Mouse (Mus musculus): ENCODE data around the gene Sfxn2. TPM values are rescaled to one million over a fixed set of nuclear protein-coding genes. Genes with fewer than 3 reads are reported as not detected.
A peak's percentile ranks its signal among the peaks of the same experiment; 100 is the strongest.

Sfxn2 gene
- total RNA-seq, 4 experiments from 2014 or later, result 7.3 to 9.2 (median 7.5) TPM

DNA sequence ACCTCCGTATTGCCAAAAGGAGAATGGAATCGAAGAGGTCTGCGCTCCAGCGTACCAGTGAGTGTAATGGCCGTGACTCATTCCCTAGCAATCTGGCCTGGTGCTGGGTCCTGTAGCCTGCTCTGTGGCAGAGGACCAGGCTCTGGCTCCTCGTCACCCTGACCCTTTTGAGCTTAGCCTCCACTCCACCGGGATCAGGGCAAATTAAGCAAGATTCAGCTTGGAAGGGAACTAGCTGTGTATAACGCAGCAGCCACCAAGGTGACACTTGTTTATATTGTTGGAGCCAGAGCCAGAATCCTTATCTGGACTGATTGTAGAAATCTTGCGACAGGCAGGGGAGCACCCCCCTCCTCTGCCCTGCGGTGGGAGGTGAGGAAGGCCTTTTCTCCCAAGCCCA, 55.2 kb downstream of the Sfxn2 start:
- no peak for DNase-seq (ENCODE audit: low spot score in 2 of 2)

- DNase-seq (ENCODE audit: low spot score in 2 of 2), result no peak
These were observed 56.6 kb downstream of the Sfxn2 start for GRCm38 (mm10) chr19:46629807-46630206.

GRCm38 (mm10) chr19:46631637-46632036, 58.5 kb downstream of the Sfxn2 start:
- no peak for DNase-seq (ENCODE audit: low spot score in 2 of 2)

GRCm38 (mm10) chr19:46635766-46636165, 62.6 kb downstream of the Sfxn2 start:
- no peak for DNase-seq (ENCODE audit: low spot score in 2 of 2)

DNA sequence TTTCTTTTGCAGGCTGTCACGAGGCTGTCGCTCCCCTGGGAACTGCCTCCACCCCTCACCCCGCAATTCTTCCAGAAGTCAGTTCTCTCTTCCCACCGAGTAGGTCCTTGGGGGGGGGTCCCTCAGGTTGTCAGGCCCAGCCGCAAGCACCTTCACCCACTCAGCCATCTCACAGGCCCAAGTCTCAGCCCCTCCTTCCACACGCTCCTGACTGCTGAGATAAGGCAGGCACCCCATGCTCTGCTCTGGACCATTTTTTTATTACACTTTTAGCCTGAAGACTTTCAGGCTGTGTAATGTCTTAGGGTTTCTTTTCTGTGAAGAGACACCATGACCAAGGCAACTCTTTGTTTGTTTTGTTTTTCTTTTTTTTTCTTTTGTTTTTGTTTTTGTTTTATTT, 64.4 kb downstream of the Sfxn2 start:
- DNase-seq (ENCODE audit: low spot score in 2 of 2), result no peak

DNA sequence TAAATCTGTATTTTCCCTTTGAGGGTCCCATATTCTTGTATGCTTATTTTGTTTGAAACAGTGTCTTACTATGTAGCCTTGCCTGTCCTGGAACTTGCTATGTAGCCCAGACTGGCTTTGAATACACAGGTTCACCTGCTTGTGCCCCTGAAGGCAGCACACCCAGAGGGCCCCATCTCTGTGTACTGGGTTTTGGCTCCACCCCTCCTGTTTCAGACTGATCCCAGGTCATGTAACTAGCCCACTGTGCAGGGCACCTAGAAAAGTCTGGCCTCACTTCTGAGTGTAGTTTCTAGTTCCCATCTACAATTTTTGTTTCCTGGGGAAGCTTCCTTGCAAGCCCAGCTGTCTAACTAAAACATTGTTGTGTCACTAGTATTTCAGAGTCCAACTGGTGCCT, 65.9 kb downstream of the Sfxn2 start:
- DNase-seq (ENCODE audit: low spot score in 2 of 2), result no peak

- DNase-seq (ENCODE audit: low spot score in 2 of 2), result no peak
These were observed 66.3 kb downstream of the Sfxn2 start for GRCm38 (mm10) chr19:46639496-46639895.

DNA sequence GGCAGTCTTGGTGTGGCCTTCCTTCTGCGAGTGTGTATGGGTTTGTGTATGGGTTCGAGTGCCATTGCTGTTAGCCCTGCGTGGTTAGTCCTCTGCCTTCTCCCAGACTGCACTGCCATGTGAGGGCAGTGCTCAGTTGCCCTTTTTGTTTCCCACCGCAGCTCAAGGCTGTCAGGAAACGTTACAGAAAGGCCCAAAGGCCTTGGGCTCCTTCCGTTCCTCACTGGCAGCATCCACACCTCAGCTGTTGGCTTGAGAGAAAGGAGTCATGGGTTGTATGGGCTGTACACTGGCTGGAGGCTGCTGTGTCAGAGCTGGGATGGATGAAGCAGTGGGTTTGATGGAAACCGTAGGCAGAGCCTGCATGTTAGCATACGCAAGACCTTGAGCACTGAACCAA, 67.6 kb downstream of the Sfxn2 start:
- DNase-seq (ENCODE audit: low spot score in 2 of 2), result no peak

GRCm38 (mm10) chr19:46641420-46642085, 68.4 kb downstream of the Sfxn2 start:
- peak in 1 of 2 experiments; percentile 31 for DNase-seq (ENCODE audit: low spot score in 2 of 2)

GRCm38 (mm10) chr19:46642136-46642753, 69.1 kb downstream of the Sfxn2 start:
- DNase-seq (ENCODE audit: low spot score in 2 of 2), result no peak

DNA sequence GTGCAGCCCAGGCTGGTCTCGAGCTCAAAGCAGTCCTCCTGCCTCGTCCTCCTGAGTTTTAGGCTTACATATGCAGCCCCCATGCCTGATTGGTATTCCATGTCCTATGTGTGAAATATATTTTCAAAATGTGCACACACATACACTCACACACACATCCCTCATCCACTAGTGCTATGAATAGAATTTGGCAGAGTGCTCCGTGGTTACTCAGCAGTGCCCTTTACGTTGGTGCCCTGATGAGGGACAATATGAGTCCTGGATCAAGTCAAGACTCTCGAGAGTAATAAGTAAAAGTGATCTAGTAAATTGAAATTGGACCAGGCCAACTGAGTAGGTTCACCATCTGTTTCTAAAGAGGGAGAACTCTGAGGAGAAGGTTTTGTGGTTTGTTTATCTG, 70.1 kb downstream of the Sfxn2 start:
- no peak for DNase-seq (ENCODE audit: low spot score in 2 of 2)

DNA sequence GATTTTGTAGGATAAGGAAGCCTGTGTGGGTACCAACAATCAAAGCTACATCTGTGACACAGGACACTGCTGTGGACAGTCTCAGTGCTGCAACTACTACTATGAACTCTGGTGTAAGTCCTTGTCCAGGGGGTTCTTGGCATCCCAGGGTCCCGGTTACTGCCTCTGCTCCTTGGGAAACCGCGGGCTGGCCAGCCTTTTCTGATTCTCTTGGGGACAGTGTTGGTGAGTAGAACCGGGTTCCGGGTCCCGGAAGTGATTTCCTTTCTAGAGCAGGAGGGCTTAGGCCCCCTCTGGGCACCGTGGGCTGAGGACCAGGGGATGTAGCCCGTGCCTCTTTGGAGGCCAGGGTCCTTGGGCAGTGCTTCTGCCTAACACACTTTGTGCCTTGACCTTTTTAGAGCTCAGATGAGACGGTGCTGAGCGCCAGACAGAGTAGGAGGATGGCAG, 71.2 kb downstream of the Sfxn2 start:
- no peak for DNase-seq (ENCODE audit: low spot score in 2 of 2)

DNA sequence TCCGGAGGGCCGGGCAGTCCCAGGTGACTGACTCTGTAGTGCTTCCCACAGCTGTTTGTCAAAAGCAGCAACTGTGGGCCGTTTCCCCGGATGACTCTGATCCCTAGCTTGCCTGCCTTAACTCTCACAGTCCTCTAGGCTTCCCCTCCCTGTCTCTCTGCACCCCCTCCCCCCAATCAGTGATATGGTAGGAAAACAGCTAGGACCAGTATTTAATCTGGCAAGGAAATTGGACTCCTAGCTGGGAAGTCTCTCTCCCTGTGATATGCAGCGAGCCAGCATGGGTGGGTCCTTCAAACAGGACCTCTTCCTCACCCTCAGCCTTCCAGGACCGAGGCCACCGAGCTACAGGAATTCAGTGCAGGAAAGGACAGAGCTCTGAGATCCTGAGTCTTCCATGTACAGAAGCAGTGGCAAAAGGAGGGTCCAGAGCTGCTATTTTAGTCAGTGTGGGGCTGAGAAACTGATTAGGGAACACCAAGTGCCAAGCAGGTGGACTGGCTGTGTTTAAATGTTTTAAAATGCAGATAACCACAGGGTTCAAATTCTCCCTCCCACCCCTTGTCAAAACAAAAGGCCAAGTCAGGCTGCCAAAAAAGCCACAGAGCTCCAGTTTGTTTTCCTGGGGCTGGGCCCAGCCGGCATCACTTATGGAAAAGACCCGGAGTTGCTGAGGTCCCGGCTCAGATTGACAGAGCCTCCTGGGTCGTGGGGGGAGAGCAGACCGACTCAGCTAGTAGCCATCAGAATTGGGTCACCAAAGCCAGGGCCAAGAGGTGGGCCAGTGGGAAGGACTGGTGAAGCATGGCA, 71.8 kb downstream of the Sfxn2 start:
- no peak for DNase-seq (ENCODE audit: low spot score in 2 of 2)

DNA sequence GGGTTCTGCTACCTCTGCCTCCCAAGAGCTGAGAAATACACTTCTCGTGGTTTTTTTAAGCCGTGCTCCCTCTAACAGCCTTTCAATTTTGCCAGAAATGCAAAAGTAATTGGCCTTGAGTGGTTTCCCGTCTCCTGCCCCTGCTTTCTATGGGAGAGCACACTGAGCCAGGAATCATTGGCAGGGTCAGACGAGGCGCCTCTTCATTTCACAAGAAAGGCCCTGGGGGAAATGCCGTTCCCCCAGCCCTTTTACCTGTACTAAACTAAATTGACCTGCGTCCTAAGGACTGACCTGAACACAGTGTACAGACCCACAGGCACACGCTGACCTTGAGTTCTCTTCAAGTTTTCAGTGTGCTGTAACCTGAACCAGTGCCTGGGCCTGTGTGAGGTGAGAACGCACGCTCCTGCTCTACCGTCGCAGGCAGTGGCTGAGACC, 72.9 kb downstream of the Sfxn2 start:
- DNase-seq (ENCODE audit: low spot score in 2 of 2), result no peak

GRCm38 (mm10) chr19:46647254-46647653, 74.1 kb downstream of the Sfxn2 start:
- no peak for DNase-seq (ENCODE audit: low spot score in 2 of 2)

Other genes starting within 250 kb of the Sfxn2 start
- gene Psd, start 246.2 kb upstream of the Sfxn2 start, total RNA-seq (2022), result 100 to 1,000 TPM; 602 to 631 (median 613) TPM
- 10 to 100 TPM; 22.9 to 29.3 (median 25.8) TPM for gene Fbxl15, start 245.2 kb upstream of the Sfxn2 start, total RNA-seq (2022)
- 100 to 1,000 TPM; 158 to 175 (median 166) TPM for gene Cuedc2, start 234.7 kb upstream of the Sfxn2 start, total RNA-seq (2022)
- gene Mfsd13a, start 232.2 kb upstream of the Sfxn2 start, total RNA-seq (2022), result 10 to 100 TPM; 28.3 to 30.7 (median 30.3) TPM
- 1 to 10 TPM in 3 of 4 experiments, under 1 TPM in 1; 0.89 to 1.5 (median 1.3) TPM for gene 2310034G01Rik, start 223.1 kb upstream of the Sfxn2 start, total RNA-seq (2022)
- gene Actr1a, start 177.6 kb upstream of the Sfxn2 start, total RNA-seq (2022), result 100 to 1,000 TPM; 175 to 202 (median 183) TPM
- 10 to 100 TPM; 17.4 to 22.3 (median 19.4) TPM for gene Sufu, start 176.5 kb upstream of the Sfxn2 start, total RNA-seq (2022)
- gene Trim8, start 71.7 kb upstream of the Sfxn2 start, total RNA-seq (2022), result 10 to 100 TPM; 91.0 to 98.4 (median 93.7) TPM
- gene Arl3, start 167 bp upstream of the Sfxn2 start, total RNA-seq (2022), result 100 to 1,000 TPM in 2 of 4 experiments, 10 to 100 TPM in 2; 85.9 to 125 (median 103) TPM
- 10 to 100 TPM; 40.2 to 43.3 (median 41.6) TPM for gene Wbp1l, start 25.7 kb downstream of the Sfxn2 start, total RNA-seq (2022)
- not detected for gene Cyp17a1, start 99.8 kb downstream of the Sfxn2 start, total RNA-seq (2022)
- 10 to 100 TPM; 20.2 to 22.6 (median 21.2) TPM for gene Borcs7, start 116.5 kb downstream of the Sfxn2 start, total RNA-seq (2022)
- gene As3mt, start 134.1 kb downstream of the Sfxn2 start, total RNA-seq (2022), result 10 to 100 TPM; 25.3 to 33.0 (median 29.8) TPM
- 10 to 100 TPM; 35.6 to 43.6 (median 39.9) TPM for gene Cnnm2, start 188.2 kb downstream of the Sfxn2 start, total RNA-seq (2022)

All from layer of hippocampus, adult 8-10 months (tissue).